Mouse (Mus musculus) heart, adult 2 months (tissue): ENCODE measurements around the gene Vmn2r105.

ENCODE experiments used
- CTCF ChIP-seq: fragments of 200-600 bp; IDR thresholded peaks from 2 replicates; pipeline ENCODE4 v1.8.1; 2022; ENCODE audit warnings: antibody characterized with exemption, mild to moderate bottlenecking, moderate library complexity
- EP300 ChIP-seq: fragments of 200-500 bp; IDR thresholded peaks from 2 replicates; pipeline ENCODE4 v1.6.1; 2011; ENCODE audit warnings: low read depth, low read length, control low read depth; ENCODE audit not compliant: insufficient read depth
- POLR2A ChIP-seq: fragments of 200-500 bp; IDR thresholded peaks from 2 replicates; pipeline ENCODE4 v1.6.1; 2011; ENCODE audit warnings: mild to moderate bottlenecking, low read depth, low read length, control low read depth; ENCODE audit not compliant: insufficient read depth

DNA sequence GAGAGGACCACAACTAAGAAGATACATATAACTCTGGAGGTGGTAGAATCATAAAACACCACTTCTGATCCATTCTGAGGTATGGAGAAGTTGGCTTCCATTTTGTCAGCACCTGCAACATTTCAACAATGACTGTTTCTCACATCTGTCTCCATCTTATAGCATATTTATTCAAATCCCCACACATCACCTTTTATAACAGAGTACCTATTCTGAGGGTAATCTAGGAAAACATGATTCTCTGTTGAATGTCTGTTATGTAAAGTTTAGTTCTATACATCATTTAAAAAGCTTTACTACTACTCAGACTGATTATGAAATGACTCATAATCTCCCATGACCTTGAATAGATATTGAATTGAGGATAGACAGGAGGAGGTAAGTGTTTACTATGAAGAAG, 51.9 kb downstream of the Vmn2r105 start, which contains the start of gene Fpr-rs6:
- TF ChIP-seq POLR2A, result no peak
- TF ChIP-seq CTCF, result no peak
- no peak for TF ChIP-seq EP300
